ENCODE assay signal across 8 mouse cellular contexts in the genomic region with DNA sequence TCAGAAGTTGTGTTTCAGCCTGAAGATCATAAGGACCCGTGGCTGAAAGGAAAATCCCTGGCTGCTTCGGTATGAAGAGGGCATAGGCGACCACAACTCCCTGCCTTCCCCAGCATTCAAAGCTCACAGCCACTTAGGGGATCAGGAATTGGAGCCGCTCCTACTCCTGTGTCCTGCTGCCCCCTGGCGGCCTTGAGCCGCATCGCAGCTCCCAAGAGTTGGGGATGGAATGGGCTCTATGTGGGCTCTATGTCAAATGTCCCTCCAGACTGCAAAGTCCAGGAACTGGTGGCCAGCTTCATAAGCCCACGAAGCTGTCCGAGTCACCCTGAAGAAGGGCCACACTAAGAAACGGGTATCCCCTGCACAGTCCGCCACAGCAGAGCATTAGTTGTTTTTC. TPM values are rescaled to one million over a fixed set of nuclear protein-coding genes. Genes with fewer than 3 reads are reported as not detected.
A peak's percentile ranks its signal among the peaks of the same experiment; 100 is the strongest.
DNase-seq lines count a peak whose midpoint lies in the region; ATAC-seq and TF ChIP-seq lines count a peak whose summit lies in the region.

No protein-coding gene starts in this region.

- H3K9ac ChIP-seq in heart, postnatal 0 days (replicated peaks; ENCODE audit: low read depth, low read length), result no peak overlapping the region
- no peak overlapping the region for H3K9ac ChIP-seq in liver, postnatal 0 days (replicated peaks)
- H3K9ac ChIP-seq in neural tube, embryonic 13.5 days, result no peak overlapping the region
- no peak overlapping the region for H3K9ac ChIP-seq in stomach, postnatal 0 days (ENCODE audit: low read length)

- WGBS in heart, postnatal 0 days, result 3% methylated on average over 11 of the region's 11 CpGs
- WGBS in liver, postnatal 0 days (ENCODE audit: insufficient replicate concordance), result 3% methylated on average over 11 of the region's 11 CpGs
- 8% methylated on average over 11 of the region's 11 CpGs for WGBS in neural tube, embryonic 13.5 days
- WGBS in stomach, postnatal 0 days, result 7% methylated on average over 11 of the region's 11 CpGs

- DNase-seq in brain, adult 2 months (ENCODE audit: low read depth, low spot score), result peak; percentile 79
- peak; percentile 54 for DNase-seq in heart, postnatal 0 days (ENCODE audit: low spot score)
- peak; percentile 88 to 94 for DNase-seq in kidney, postnatal 25 days
- peak; percentile 87 for DNase-seq in liver, postnatal 0 days
- DNase-seq in stomach, postnatal 0 days (ENCODE audit: low spot score), result peak; percentile 80

- no peak overlapping the region for H3K4me2 ChIP-seq in heart, postnatal 0 days (ENCODE audit: low read depth, low read length)
- H3K4me2 ChIP-seq in liver, postnatal 0 days (ENCODE audit: low read depth, low read length), result no peak overlapping the region
- no peak overlapping the region for H3K4me2 ChIP-seq in neural tube, embryonic 13.5 days
- no peak overlapping the region for H3K4me2 ChIP-seq in stomach, postnatal 0 days (replicated peaks; ENCODE audit: low read depth)

- TF ChIP-seq EP300 in heart, postnatal 0 days (IDR thresholded peaks at IDR 0.05; ENCODE audit: low read depth), result no peak
- TF ChIP-seq EP300 in liver, postnatal 0 days (IDR thresholded peaks at IDR 0.05; ENCODE audit: low read depth), result no peak
- no peak for TF ChIP-seq EP300 in stomach, postnatal 0 days (optimal IDR thresholded peaks at IDR 0.05)

- H3K4me1 ChIP-seq in heart, postnatal 0 days (ENCODE audit: control insufficient read depth, insufficient read depth), result no peaks in the 10 kb centered on the region
- no peaks in the 10 kb centered on the region for H3K4me1 ChIP-seq in liver, postnatal 0 days (ENCODE audit: insufficient read depth)
- H3K4me1 ChIP-seq in neural tube, embryonic 13.5 days (replicated peaks), result no peaks in the 10 kb centered on the region
- no peaks in the 10 kb centered on the region for H3K4me1 ChIP-seq in stomach, postnatal 0 days (replicated peaks; ENCODE audit: control insufficient read depth, insufficient read depth)

- H3K4me3 ChIP-seq in heart, postnatal 0 days (ENCODE audit: low read depth, low read length), result no peak overlapping the region
- no peak overlapping the region for H3K4me3 ChIP-seq in liver, postnatal 0 days (ENCODE audit: low read depth, low read length)
- no peak overlapping the region for H3K4me3 ChIP-seq in neural tube, embryonic 13.5 days
- no peak overlapping the region for H3K4me3 ChIP-seq in stomach, postnatal 0 days (ENCODE audit: low read depth, low read length)

- ATAC-seq in CD4-positive, CD25-positive, alpha-beta regulatory T cell, adult 4 months, result peak; percentile 76
- ATAC-seq in erythroblast, adult 5-6 weeks (replicated peaks; ENCODE audit: low FRiP score, poor library complexity, severe bottlenecking), result peak; percentile 93
- peak; percentile 67 for ATAC-seq in heart, postnatal 0 days (ENCODE audit: insufficient read depth, low read depth)
- ATAC-seq in liver, postnatal 0 days, result peak; percentile 79
- ATAC-seq in neural tube, embryonic 13.5 days (ENCODE audit: low read depth), result peak; percentile 74
- peak; percentile 53 for ATAC-seq in stomach, postnatal 0 days (ENCODE audit: low FRiP score, low TSS enrichment)

- H3K36me3 ChIP-seq in heart, postnatal 0 days (replicated peaks; ENCODE audit: control insufficient read depth, insufficient read depth, low read length), result no peaks in the 10 kb centered on the region
- H3K36me3 ChIP-seq in liver, postnatal 0 days (replicated peaks; ENCODE audit: insufficient read depth, low read length), result no peaks in the 10 kb centered on the region
- H3K36me3 ChIP-seq in neural tube, embryonic 13.5 days, result no peaks in the 10 kb centered on the region
- H3K36me3 ChIP-seq in stomach, postnatal 0 days (ENCODE audit: control insufficient read depth, insufficient read depth, low read length), result no peaks in the 10 kb centered on the region

- H3K27ac ChIP-seq in heart, postnatal 0 days (ENCODE audit: low read depth), result no peak overlapping the region
- no peak overlapping the region for H3K27ac ChIP-seq in liver, postnatal 0 days (ENCODE audit: low read depth)
- no peak overlapping the region for H3K27ac ChIP-seq in neural tube, embryonic 13.5 days (replicated peaks)
- no peak overlapping the region for H3K27ac ChIP-seq in stomach, postnatal 0 days (replicated peaks)

- H3K9me3 ChIP-seq in heart, postnatal 0 days (replicated peaks; ENCODE audit: control insufficient read depth, low read length), result no peaks in the 10 kb centered on the region
- H3K9me3 ChIP-seq in liver, postnatal 0 days (ENCODE audit: low read length), result peaks cover 5% of the 10 kb centered on the region; the same call in 1 of the 2 replicates
- H3K9me3 ChIP-seq in neural tube, embryonic 13.5 days, result 0 out of 2 replicates have a peak, but pooled peaks cover 3% of the 10 kb centered on the region
- no peaks in the 10 kb centered on the region for H3K9me3 ChIP-seq in stomach, postnatal 0 days (ENCODE audit: control insufficient read depth, low read length)

- peak; percentile 93 for TF ChIP-seq CTCF in heart, postnatal 0 days (IDR thresholded peaks at IDR 0.05; ENCODE audit: low read depth)
- peak; percentile 97 for TF ChIP-seq CTCF in liver, postnatal 0 days (IDR thresholded peaks at IDR 0.05; ENCODE audit: low read depth)
- TF ChIP-seq CTCF in stomach, postnatal 0 days (IDR thresholded peaks at IDR 0.05; ENCODE audit: low read depth), result peak; percentile 92

- peaks cover 30% of the 10 kb centered on the region for H3K27me3 ChIP-seq in heart, postnatal 0 days (ENCODE audit: control insufficient read depth, insufficient read depth, low read length)
- peaks cover 14% of the 10 kb centered on the region; the same call in 1 of the 2 replicates for H3K27me3 ChIP-seq in liver, postnatal 0 days (ENCODE audit: insufficient read depth, low read length)
- peaks cover 18% of the 10 kb centered on the region for H3K27me3 ChIP-seq in neural tube, embryonic 13.5 days
- H3K27me3 ChIP-seq in stomach, postnatal 0 days (ENCODE audit: control insufficient read depth, insufficient read depth, low read length), result no peaks in the 10 kb centered on the region

RNA-seq across cellular contexts. Expression of a gene that starts 12.2 kb away (rescaled TPM):
- polyA plus RNA-seq in CD4-positive, CD25-positive, alpha-beta regulatory T cell, adult 4 months (2017; shearing (Covaris generic)), result 1,000 to 10,000 TPM; 4,417 to 6,162 TPM
- 117 and 224 TPM in 2 replicates for total RNA-seq in erythroblast, adult 5-6 weeks (2015; ENCODE audit: low replicate concordance)
- total RNA-seq in erythroblast, adult 5-6 weeks (2017; ENCODE audit: low replicate concordance), result 217 and 402 TPM in 2 replicates
- total RNA-seq in heart, postnatal 0 days (2014; rRNA removed; ENCODE audit: low replicate concordance), result 65.4 and 104 TPM in 2 replicates
- polyA plus RNA-seq in heart, postnatal 0 days (2015; fragmentation: Nextera tagmentation; extraction: Ambion mirVana), result 105 and 113 TPM in 2 replicates
- polyA plus RNA-seq in liver, postnatal 0 days (2015; fragmentation: Nextera tagmentation; extraction: Ambion mirVana), result 256 and 291 TPM in 2 replicates
- polyA plus RNA-seq in neural tube, embryonic 13.5 days (2015; fragmentation: Nextera tagmentation; extraction: Ambion mirVana), result 70.5 and 79.1 TPM in 2 replicates
- polyA plus RNA-seq in stomach, postnatal 0 days (2015; fragmentation: Nextera tagmentation; extraction: Ambion mirVana), result 303 and 307 TPM in 2 replicates

RNA-seq across cellular contexts. Expression of a gene that starts 33.2 kb away (rescaled TPM):
- 100 to 1,000 TPM; 255 to 357 TPM for polyA plus RNA-seq in CD4-positive, CD25-positive, alpha-beta regulatory T cell, adult 4 months (2017; shearing (Covaris generic))
- 65.7 and 80.5 TPM in 2 replicates for total RNA-seq in erythroblast, adult 5-6 weeks (2015; ENCODE audit: low replicate concordance)
- total RNA-seq in erythroblast, adult 5-6 weeks (2017; ENCODE audit: low replicate concordance), result 48.1 and 50.2 TPM in 2 replicates
- 148 and 162 TPM in 2 replicates for total RNA-seq in heart, postnatal 0 days (2014; rRNA removed; ENCODE audit: low replicate concordance)
- polyA plus RNA-seq in heart, postnatal 0 days (2015; fragmentation: Nextera tagmentation; extraction: Ambion mirVana), result 131 TPM in 2 replicates
- polyA plus RNA-seq in liver, postnatal 0 days (2015; fragmentation: Nextera tagmentation; extraction: Ambion mirVana), result 79.6 and 87.2 TPM in 2 replicates
- polyA plus RNA-seq in neural tube, embryonic 13.5 days (2015; fragmentation: Nextera tagmentation; extraction: Ambion mirVana), result 385 and 402 TPM in 2 replicates
- polyA plus RNA-seq in stomach, postnatal 0 days (2015; fragmentation: Nextera tagmentation; extraction: Ambion mirVana), result 143 and 145 TPM in 2 replicates

RNA-seq across cellular contexts. Expression of a gene that starts 39.2 kb away (rescaled TPM):
- 1 to 10 TPM; 2.0 to 2.2 TPM for polyA plus RNA-seq in CD4-positive, CD25-positive, alpha-beta regulatory T cell, adult 4 months (2017; shearing (Covaris generic))
- total RNA-seq in erythroblast, adult 5-6 weeks (2015; ENCODE audit: low replicate concordance), result 0.58 and 1.0 TPM in 2 replicates
- 2.2 TPM in 1 of 2 replicates, not detected in the other for total RNA-seq in erythroblast, adult 5-6 weeks (2017; ENCODE audit: low replicate concordance)
- 14.3 and 33.4 TPM in 2 replicates for total RNA-seq in heart, postnatal 0 days (2014; rRNA removed; ENCODE audit: low replicate concordance)
- polyA plus RNA-seq in heart, postnatal 0 days (2015; fragmentation: Nextera tagmentation; extraction: Ambion mirVana), result 6.7 and 7.0 TPM in 2 replicates
- 4.1 and 4.4 TPM in 2 replicates for polyA plus RNA-seq in liver, postnatal 0 days (2015; fragmentation: Nextera tagmentation; extraction: Ambion mirVana)
- polyA plus RNA-seq in neural tube, embryonic 13.5 days (2015; fragmentation: Nextera tagmentation; extraction: Ambion mirVana), result 9.5 and 10.8 TPM in 2 replicates
- 7.4 and 7.5 TPM in 2 replicates for polyA plus RNA-seq in stomach, postnatal 0 days (2015; fragmentation: Nextera tagmentation; extraction: Ambion mirVana)

RNA-seq across cellular contexts. Expression of a gene that starts 41.3 kb away (rescaled TPM):
- 1 to 10 TPM; 6.3 to 8.2 TPM for polyA plus RNA-seq in CD4-positive, CD25-positive, alpha-beta regulatory T cell, adult 4 months (2017; shearing (Covaris generic))
- total RNA-seq in erythroblast, adult 5-6 weeks (2015; ENCODE audit: low replicate concordance), result 1.0 and 2.7 TPM in 2 replicates
- total RNA-seq in erythroblast, adult 5-6 weeks (2017; ENCODE audit: low replicate concordance), result 3.8 TPM in 1 of 2 replicates, not detected in the other
- total RNA-seq in heart, postnatal 0 days (2014; rRNA removed; ENCODE audit: low replicate concordance), result 3.2 and 3.7 TPM in 2 replicates
- polyA plus RNA-seq in heart, postnatal 0 days (2015; fragmentation: Nextera tagmentation; extraction: Ambion mirVana), result 10.6 and 10.7 TPM in 2 replicates
- 0.98 and 1.3 TPM in 2 replicates for polyA plus RNA-seq in liver, postnatal 0 days (2015; fragmentation: Nextera tagmentation; extraction: Ambion mirVana)
- 58.9 and 66.1 TPM in 2 replicates for polyA plus RNA-seq in neural tube, embryonic 13.5 days (2015; fragmentation: Nextera tagmentation; extraction: Ambion mirVana)
- 3.0 and 3.6 TPM in 2 replicates for polyA plus RNA-seq in stomach, postnatal 0 days (2015; fragmentation: Nextera tagmentation; extraction: Ambion mirVana)

RNA-seq across cellular contexts. Expression of a gene that starts 45.4 kb away (rescaled TPM):
- under 1 TPM in 1 of 2 experiments, not detected in 1; 0.13 TPM for polyA plus RNA-seq in CD4-positive, CD25-positive, alpha-beta regulatory T cell, adult 4 months (2017; shearing (Covaris generic))
- total RNA-seq in erythroblast, adult 5-6 weeks (2015; ENCODE audit: low replicate concordance), result not detected in 2 replicates
- total RNA-seq in erythroblast, adult 5-6 weeks (2017; ENCODE audit: low replicate concordance), result not detected in 2 replicates
- not detected in 2 replicates for total RNA-seq in heart, postnatal 0 days (2014; rRNA removed; ENCODE audit: low replicate concordance)
- polyA plus RNA-seq in heart, postnatal 0 days (2015; fragmentation: Nextera tagmentation; extraction: Ambion mirVana), result not detected in 2 replicates
- 0.07 and 0.17 TPM in 2 replicates for polyA plus RNA-seq in liver, postnatal 0 days (2015; fragmentation: Nextera tagmentation; extraction: Ambion mirVana)
- polyA plus RNA-seq in neural tube, embryonic 13.5 days (2015; fragmentation: Nextera tagmentation; extraction: Ambion mirVana), result 0.22 TPM in 1 of 2 replicates, not detected in the other
- not detected in 2 replicates for polyA plus RNA-seq in stomach, postnatal 0 days (2015; fragmentation: Nextera tagmentation; extraction: Ambion mirVana)

Comparison
In these comparisons a context has a peak if more than half of its experiments do, and no peak if none do; other contexts are left out.
1. RNA of a gene that starts 12.2 kb away (polyA plus RNA-seq): 4,417 to 6,162 TPM in CD4-positive, CD25-positive, alpha-beta regulatory T cell, adult 4 months; 303 to 307 TPM in stomach, postnatal 0 days, 256 to 291 TPM in liver, postnatal 0 days, 105 to 113 TPM in heart, postnatal 0 days and 70.5 to 79.1 TPM in neural tube, embryonic 13.5 days; every median in the first group is over 10 times any median in the second.
2. Peak in every context shown above with its lines, with median percentiles within 50 percentile points of each other: ATAC-seq, DNase-seq and CTCF ChIP-seq.